Mouse (Mus musculus) lung, postnatal 0 days (tissue): Measurements from ENCODE around the gene Neurl4.

Experiments
- CTCF ChIP-seq: IDR thresholded peaks from 2 replicates; pipeline ENCODE4 v1.5.1; 2016; ENCODE audit warnings: antibody characterized with exemption, mild to moderate bottlenecking
- EP300 ChIP-seq: IDR thresholded peaks from 2 replicates; pipeline ENCODE4 v1.6.1; 2016; ENCODE audit warnings: antibody characterized with exemption, mild to moderate bottlenecking, control low read depth

DNA sequence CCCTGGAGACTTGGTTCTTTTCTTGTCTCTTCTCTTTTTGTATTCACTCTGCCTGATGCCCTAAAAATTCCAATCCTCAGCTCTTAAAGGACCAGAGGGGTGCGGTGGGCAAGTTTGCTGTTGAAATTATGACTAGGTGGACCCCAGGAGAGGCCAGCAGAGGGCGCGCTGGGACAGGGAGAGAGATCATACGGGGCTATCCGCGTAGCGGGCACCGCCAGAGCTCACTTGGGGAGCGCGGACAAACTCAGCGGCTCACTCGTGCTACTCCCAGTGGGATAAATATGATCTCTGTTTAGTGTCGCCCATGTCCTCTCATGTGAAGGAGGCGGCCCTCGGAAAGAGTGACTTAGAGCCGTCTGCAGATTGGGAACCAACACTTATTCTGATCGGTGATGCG is 33.3 kb downstream of the Neurl4 start:
- TF ChIP-seq CTCF (peak; percentile 92), EP300 (no peak)
